Mouse (Mus musculus) liver, embryonic 12.5 days (tissue): ENCODE results near the gene 2300009A05Rik. TPM values are rescaled to one million over a fixed set of nuclear protein-coding genes. Genes with fewer than 3 reads are reported as not detected.
A peak's percentile ranks its signal among the peaks of the same experiment; 100 is the strongest.

Experiments used
- ATAC-seq: fragments of 200-750 bp; cut with Nextera tagmentation; 2 replicates; pipeline ENCODE4 v1.8.0; 2017; ENCODE audit warnings: moderate number of reproducible peaks, mild to moderate bottlenecking, moderate library complexity
- H3K27ac ChIP-seq: fragments of 300-500 bp; sonication (generic); 2 replicates; pipeline ENCODE4 v1.5.1; 2016; ENCODE audit warnings: mild to moderate bottlenecking
- H3K27me3 ChIP-seq: fragments of 300-500 bp; sonication (generic); replicated peaks from 2 replicates; pipeline ENCODE4 v1.6.1; 2016; ENCODE audit warnings: mild to moderate bottlenecking, moderate library complexity
- H3K36me3 ChIP-seq: fragments of 300-500 bp; sonication (generic); 2 replicates; pipeline ENCODE4 v1.6.1; 2016; ENCODE audit warnings: mild to moderate bottlenecking, moderate library complexity
- H3K4me1 ChIP-seq: fragments of 300-500 bp; sonication (generic); 2 replicates; pipeline ENCODE4 v1.6.1; 2016
- H3K4me2 ChIP-seq: fragments of 300-500 bp; sonication (generic); 2 replicates; pipeline ENCODE4 v1.6.1; 2016; ENCODE audit warnings: mild to moderate bottlenecking, moderate library complexity
- H3K4me3 ChIP-seq: fragments of 300-500 bp; sonication (generic); 2 replicates; pipeline ENCODE4 v1.5.1; 2016; ENCODE audit warnings: mild to moderate bottlenecking, moderate library complexity
- H3K9ac ChIP-seq: fragments of 300-500 bp; sonication (generic); 2 replicates; pipeline ENCODE4 v1.6.1; 2016; ENCODE audit warnings: mild to moderate bottlenecking, moderate library complexity
- H3K9me3 ChIP-seq: fragments of 300-500 bp; sonication (generic); replicated peaks from 2 replicates; pipeline ENCODE4 v1.6.1; 2016; ENCODE audit warnings: mild to moderate bottlenecking, moderate library complexity
- WGBS: fragments of 180-500 bp; shearing (Covaris S2); methylation state at CpG from one replicate; pipeline ENCODE4 v1.1.7; 2016; ENCODE audit not compliant: insufficient replicate concordance; 5-methylcytosine and 5-hydroxymethylcytosine counted together
- polyA plus RNA-seq: library from polyadenylated mRNA; unstranded; fragments of >200 nt; fragmentation: Nextera tagmentation; extraction: Ambion mirVana; gene quantifications from 2 replicates; pipeline ENCODE4 v1.2.1, GENCODE M21; 2016

2300009A05Rik gene
- 33.9 and 34.3 TPM in 2 replicates for polyA plus RNA-seq

- no peaks in the 10 kb centered on the region for H3K27me3 ChIP-seq
- H3K4me2 ChIP-seq = peak within 1 kb of the TSS; percentile 95
- H3K27ac ChIP-seq = peak within 1 kb of the TSS; percentile 91
- peak; percentile 99 for ATAC-seq
- H3K4me3 ChIP-seq = peak within 1 kb of the TSS; percentile 85
- H3K9ac ChIP-seq = peak within 1 kb of the TSS; percentile 91
- H3K9me3 ChIP-seq = no peaks in the 10 kb centered on the region
- H3K36me3 ChIP-seq = no peaks in the 10 kb centered on the region
- peaks cover 22% of the 10 kb centered on the region for H3K4me1 ChIP-seq
- under 1% methylated on average over 74 of the region's 74 CpGs for WGBS
Measured at GRCm38 (mm10) chr9:63398611-63399462, at the start of gene 2300009A05Rik. TSS of gene 2300009A05Rik (minus strand) at chr9:63399246.

- no peaks in the 10 kb centered on the region for H3K9me3 ChIP-seq
- 64% methylated on average over 6 of the region's 6 CpGs for WGBS
- ATAC-seq = no peak
Measured at GRCm38 (mm10) chr9:63443695-63444094, 44.6 kb upstream of the 2300009A05Rik start.

GRCm38 (mm10) chr9:63430652-63431051 lies 31.6 kb upstream of the 2300009A05Rik start:
- no peak overlapping the region for H3K4me2 ChIP-seq
- no peak overlapping the region for H3K9ac ChIP-seq
- no peaks in the 10 kb centered on the region for H3K9me3 ChIP-seq
- H3K27me3 ChIP-seq = no peaks in the 10 kb centered on the region
- 66% methylated on average over 1 of the region's 1 CpGs for WGBS
- no peak for ATAC-seq
- no peaks in the 10 kb centered on the region for H3K4me1 ChIP-seq
- no peak overlapping the region for H3K4me3 ChIP-seq
- no peak overlapping the region for H3K27ac ChIP-seq
- H3K36me3 ChIP-seq = no peaks in the 10 kb centered on the region

More at GRCm38 (mm10) chr9:63443695-63444094, 44.6 kb upstream of the 2300009A05Rik start:
- Histone ChIP-seq H3K4me3 (no peak overlapping the region), H3K4me2 (no peak overlapping the region), H3K27ac (no peak overlapping the region), H3K9ac (no peak overlapping the region), H3K4me1 (no peaks in the 10 kb centered on the region; the same call in 1 of the 2 replicates), H3K36me3 (no peaks in the 10 kb centered on the region), H3K27me3 (0 out of 2 replicates have a peak, but pooled peaks cover 10% of the 10 kb centered on the region)

- Histone ChIP-seq H3K9ac (no peak overlapping the region), H3K27me3 (no peaks in the 10 kb centered on the region), H3K9me3 (no peaks in the 10 kb centered on the region), H3K4me1 (no peaks in the 10 kb centered on the region), H3K36me3 (no peaks in the 10 kb centered on the region), H3K27ac (no peak overlapping the region), H3K4me2 (no peak overlapping the region), H3K4me3 (no peak overlapping the region)
- ATAC-seq = no peak
- WGBS = 64% methylated on average over 9 of the region's 9 CpGs
Measured at GRCm38 (mm10) chr9:63421096-63421736, 22.2 kb upstream of the 2300009A05Rik start.

DNA sequence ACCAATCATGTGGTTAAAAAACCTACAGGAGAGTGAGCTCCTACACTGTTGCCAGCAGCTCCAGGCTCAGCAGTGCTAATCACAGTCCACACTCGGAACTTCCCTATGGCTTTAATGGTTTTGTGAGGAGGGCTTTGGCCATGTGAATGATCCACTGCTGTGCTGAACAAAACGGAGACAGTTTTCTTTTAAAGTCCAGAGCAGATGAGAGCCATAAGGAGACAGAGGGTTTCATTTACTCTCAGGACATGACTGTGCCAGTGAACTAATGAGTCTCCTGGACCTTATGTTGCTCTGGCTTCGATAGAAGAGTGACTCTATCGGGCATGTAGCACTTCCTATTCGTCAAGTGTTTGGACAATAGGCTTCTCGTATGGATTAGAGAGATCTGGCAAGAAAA lies 21.4 kb upstream of the 2300009A05Rik start:
- no peaks in the 10 kb centered on the region for H3K9me3 ChIP-seq
- no peaks in the 10 kb centered on the region for H3K36me3 ChIP-seq
- WGBS = 65% methylated on average over 6 of the region's 6 CpGs
- H3K4me3 ChIP-seq = no peak overlapping the region
- no peak overlapping the region for H3K4me2 ChIP-seq
- H3K27me3 ChIP-seq = no peaks in the 10 kb centered on the region
- ATAC-seq = no peak
- no peaks in the 10 kb centered on the region for H3K4me1 ChIP-seq
- no peak overlapping the region for H3K27ac ChIP-seq
- no peak overlapping the region for H3K9ac ChIP-seq

GRCm38 (mm10) chr9:63400176-63400575 lies 1.1 kb upstream of the 2300009A05Rik start:
- no peak overlapping the region for H3K9ac ChIP-seq
- H3K9me3 ChIP-seq = no peaks in the 10 kb centered on the region
- H3K27ac ChIP-seq = no peak overlapping the region
- no peaks in the 10 kb centered on the region for H3K27me3 ChIP-seq
- peaks cover 22% of the 10 kb centered on the region for H3K4me1 ChIP-seq
- no peak for ATAC-seq
- H3K4me3 ChIP-seq = no peak overlapping the region
- WGBS = 73% methylated on average over 1 of the region's 1 CpGs
- peak overlapping the region; percentile 95; the same call in 1 of the 2 replicates for H3K4me2 ChIP-seq
- no peaks in the 10 kb centered on the region for H3K36me3 ChIP-seq

- H3K36me3 ChIP-seq = no peaks in the 10 kb centered on the region
- WGBS = 3% methylated on average over 8 of the region's 8 CpGs
- peak overlapping the region; percentile 91 for H3K27ac ChIP-seq
- peak overlapping the region; percentile 95 for H3K4me2 ChIP-seq
- H3K4me3 ChIP-seq = peak overlapping the region; percentile 85
- peak; percentile 40 for ATAC-seq
- H3K4me1 ChIP-seq = peaks cover 22% of the 10 kb centered on the region
- H3K27me3 ChIP-seq = no peaks in the 10 kb centered on the region
- H3K9me3 ChIP-seq = no peaks in the 10 kb centered on the region
- peak overlapping the region; percentile 91 for H3K9ac ChIP-seq
Measured at GRCm38 (mm10) chr9:63399463-63399815, 393 bp upstream of the 2300009A05Rik start.

DNA sequence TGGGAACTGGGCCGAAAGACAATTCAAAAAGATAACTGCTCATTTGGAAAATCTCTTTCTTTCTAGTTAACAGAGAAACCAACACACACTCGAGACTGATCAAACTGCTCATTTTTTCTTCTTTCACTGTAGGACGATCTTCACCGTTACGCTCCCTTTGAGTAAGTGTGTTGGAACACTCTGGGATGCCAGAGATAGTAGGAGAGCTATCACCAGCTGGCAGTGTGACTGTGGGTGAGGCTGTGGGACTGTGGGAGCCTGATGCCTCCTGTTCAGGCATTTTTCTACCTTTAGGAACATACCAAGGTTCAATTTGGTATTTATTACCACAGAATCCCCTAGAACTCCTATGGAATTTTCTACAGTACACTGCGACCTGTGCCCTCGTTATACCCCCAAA lies 3.4 kb downstream of the 2300009A05Rik start:
- no peaks in the 10 kb centered on the region for H3K9me3 ChIP-seq
- no peak for ATAC-seq
- WGBS = 76% methylated on average over 7 of the region's 7 CpGs
- no peak overlapping the region for H3K4me3 ChIP-seq
- H3K36me3 ChIP-seq = no peaks in the 10 kb centered on the region
- no peak overlapping the region for H3K27ac ChIP-seq
- no peaks in the 10 kb centered on the region for H3K27me3 ChIP-seq
- peaks cover 22% of the 10 kb centered on the region for H3K4me1 ChIP-seq
- no peak overlapping the region for H3K4me2 ChIP-seq
- H3K9ac ChIP-seq = no peak overlapping the region

- no peaks in the 10 kb centered on the region for H3K36me3 ChIP-seq
- H3K9me3 ChIP-seq = no peaks in the 10 kb centered on the region
- H3K27me3 ChIP-seq = no peaks in the 10 kb centered on the region
- H3K9ac ChIP-seq = no peak overlapping the region
- H3K4me2 ChIP-seq = no peak overlapping the region
- WGBS = 52% methylated on average over 2 of the region's 2 CpGs
- no peak overlapping the region for H3K4me3 ChIP-seq
- no peak overlapping the region for H3K27ac ChIP-seq
- no peak for ATAC-seq
- H3K4me1 ChIP-seq = peaks cover 7% of the 10 kb centered on the region
Measured at GRCm38 (mm10) chr9:63391307-63391706, 7.7 kb downstream of the 2300009A05Rik start.

DNA sequence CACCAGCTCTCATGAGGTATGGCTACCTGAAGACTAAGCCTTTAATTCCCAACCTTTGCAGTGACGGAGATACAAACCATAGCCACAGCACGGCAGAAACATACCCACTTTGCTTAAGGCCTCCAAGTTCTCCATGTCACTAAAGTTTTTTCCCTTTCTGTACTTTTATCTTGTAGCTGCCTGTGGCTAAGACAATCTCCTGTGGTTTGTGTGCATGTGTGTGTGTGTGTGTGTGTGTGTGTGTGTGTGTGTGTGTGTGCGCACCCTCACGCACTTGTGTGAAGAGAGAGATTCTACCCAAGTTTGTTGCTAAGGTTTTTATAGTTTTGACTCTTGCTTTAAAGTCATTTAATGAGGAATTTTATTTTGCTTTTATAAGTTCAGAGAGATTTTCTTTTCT lies 16.3 kb downstream of the 2300009A05Rik start:
- WGBS = 65% methylated on average over 4 of the region's 4 CpGs

DNA sequence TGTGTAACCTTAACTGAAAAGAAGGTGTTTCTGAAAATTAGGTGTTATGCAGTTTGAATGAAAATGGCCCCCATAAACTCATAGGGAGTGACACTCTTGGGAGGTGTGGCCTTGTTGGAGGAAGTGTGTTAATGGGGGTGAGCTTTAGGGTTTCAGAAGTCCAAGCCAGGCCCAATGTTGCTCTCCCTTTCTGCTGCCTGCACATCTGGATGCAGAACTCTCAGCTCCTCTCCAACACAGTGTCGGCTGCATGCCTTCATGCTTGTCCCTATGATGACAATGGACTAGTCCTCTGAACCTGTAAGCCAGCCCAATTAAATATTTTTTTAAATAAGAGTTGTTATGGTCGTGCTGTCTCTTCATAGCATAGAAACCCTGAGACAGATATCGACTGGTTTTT lies 18.7 kb downstream of the 2300009A05Rik start:
- H3K4me2 ChIP-seq = no peak overlapping the region
- no peak overlapping the region for H3K9ac ChIP-seq
- no peak overlapping the region for H3K4me3 ChIP-seq
- 79% methylated on average over 3 of the region's 3 CpGs for WGBS
- ATAC-seq = no peak
- H3K27me3 ChIP-seq = no peaks in the 10 kb centered on the region
- H3K9me3 ChIP-seq = no peaks in the 10 kb centered on the region
- peaks cover 3% of the 10 kb centered on the region; the same call in 1 of the 2 replicates for H3K36me3 ChIP-seq
- peaks cover 33% of the 10 kb centered on the region for H3K4me1 ChIP-seq
- H3K27ac ChIP-seq = no peak overlapping the region

More for the DNA sequence above, 16.3 kb downstream of the 2300009A05Rik start:
- Histone ChIP-seq H3K9ac (no peak overlapping the region), H3K27ac (no peak overlapping the region), H3K4me1 (peaks cover 14% of the 10 kb centered on the region), H3K4me2 (no peak overlapping the region), H3K36me3 (no peaks in the 10 kb centered on the region), H3K27me3 (no peaks in the 10 kb centered on the region), H3K4me3 (no peak overlapping the region), H3K9me3 (no peaks in the 10 kb centered on the region)
- no peak for ATAC-seq

GRCm38 (mm10) chr9:63378174-63378573 lies 20.9 kb downstream of the 2300009A05Rik start:
- 15% methylated on average over 8 of the region's 8 CpGs for WGBS

More at GRCm38 (mm10) chr9:63378174-63378573, 20.9 kb downstream of the 2300009A05Rik start:
- Histone ChIP-seq H3K9me3 (no peaks in the 10 kb centered on the region), H3K27ac (peak overlapping the region; percentile 86), H3K9ac (peak overlapping the region; percentile 87), H3K4me2 (peak overlapping the region; percentile 85), H3K4me3 (peak overlapping the region; percentile 83), H3K27me3 (no peaks in the 10 kb centered on the region), H3K36me3 (peaks cover 14% of the 10 kb centered on the region), H3K4me1 (peaks cover 38% of the 10 kb centered on the region)
- no peak for ATAC-seq
